Mouse (Mus musculus): ENCODE data around the gene Dnajb4.

- TF ChIP-seq POLR2A (IDR thresholded peaks at IDR 0.05; ENCODE audit: borderline replicate concordance, control insufficient read depth, low read depth, low read length) (no peak), CTCF (IDR thresholded peaks at IDR 0.05; ENCODE audit: control insufficient read depth, insufficient read depth, low read length) (no peak)
Observed at GRCm38 (mm10) chr3:152133621-152134020, 76.5 kb downstream of the Dnajb4 start.

Measured in bone marrow, adult 2 months (tissue).